Mouse (Mus musculus) embryonic facial prominence, embryonic 15.5 days (tissue): ENCODE measurements at regions not wholly inside any gene's neighbourhood (a gene's known extent, or its start where the extent isn't known, plus 50 kb on each side); places are given as distances from the start of the nearest gene placed in this dataset.

Source experiments
- ATAC-seq: fragments of 200-750 bp; cut with Nextera tagmentation; 2 replicates; pipeline ENCODE4 v1.8.0; 2017; ENCODE audit warnings: low read depth, moderate TSS enrichment; ENCODE audit not compliant: insufficient number of reproducible peaks, low FRiP score, low TSS enrichment
- H3K27ac ChIP-seq: fragments of 300-500 bp; sonication (generic); replicated peaks from 2 replicates; pipeline ENCODE4 v1.5.1; 2015; ENCODE audit warnings: mild to moderate bottlenecking, inconsistent platforms
- H3K27me3 ChIP-seq: fragments of 300-500 bp; sonication (generic); 2 replicates; pipeline ENCODE4 v1.6.1; 2015; ENCODE audit warnings: inconsistent platforms
- H3K36me3 ChIP-seq: fragments of 300-500 bp; sonication (generic); 2 replicates; pipeline ENCODE4 v1.6.1; 2015; ENCODE audit warnings: mild to moderate bottlenecking, inconsistent platforms
- H3K4me1 ChIP-seq: fragments of 300-500 bp; sonication (generic); 2 replicates; pipeline ENCODE4 v1.6.1; 2015; ENCODE audit warnings: inconsistent platforms
- H3K4me2 ChIP-seq: fragments of 300-500 bp; sonication (generic); replicated peaks from 2 replicates; pipeline ENCODE4 v1.6.1; 2015; ENCODE audit warnings: mild to moderate bottlenecking, inconsistent platforms
- H3K4me3 ChIP-seq: fragments of 300-500 bp; sonication (generic); replicated peaks from 2 replicates; pipeline ENCODE4 v1.5.1; 2015; ENCODE audit warnings: mild to moderate bottlenecking, inconsistent platforms
- H3K9ac ChIP-seq: fragments of 300-500 bp; sonication (generic); 2 replicates; pipeline ENCODE4 v1.6.1; 2015; ENCODE audit warnings: inconsistent platforms
- H3K9me3 ChIP-seq: fragments of 300-500 bp; sonication (generic); replicated peaks from 2 replicates; pipeline ENCODE4 v1.6.1; 2016; ENCODE audit warnings: inconsistent platforms
- WGBS: fragments of 180-500 bp; shearing (Covaris S2); methylation state at CpG from one replicate; pipeline ENCODE4 v1.1.7; 2015; 5-methylcytosine and 5-hydroxymethylcytosine counted together

GRCm38 (mm10) chrX:11170416-11170815 lies 128.6 kb upstream of the H2al1a start:
- ATAC-seq: no peak
- H3K4me2 ChIP-seq: no peak overlapping the region
- H3K36me3 ChIP-seq: no peaks in the 10 kb centered on the region
- no peaks in the 10 kb centered on the region for H3K9me3 ChIP-seq
- 0 out of 2 replicates have a peak, but pooled peaks cover 4% of the 10 kb centered on the region for H3K27me3 ChIP-seq
- H3K27ac ChIP-seq: no peak overlapping the region
- no peak overlapping the region for H3K4me3 ChIP-seq
- no peak overlapping the region for H3K9ac ChIP-seq
- whole genome bisulfite sequencing: 93% methylated on average over 3 of the region's 3 CpGs
- H3K4me1 ChIP-seq: no peaks in the 10 kb centered on the region

DNA sequence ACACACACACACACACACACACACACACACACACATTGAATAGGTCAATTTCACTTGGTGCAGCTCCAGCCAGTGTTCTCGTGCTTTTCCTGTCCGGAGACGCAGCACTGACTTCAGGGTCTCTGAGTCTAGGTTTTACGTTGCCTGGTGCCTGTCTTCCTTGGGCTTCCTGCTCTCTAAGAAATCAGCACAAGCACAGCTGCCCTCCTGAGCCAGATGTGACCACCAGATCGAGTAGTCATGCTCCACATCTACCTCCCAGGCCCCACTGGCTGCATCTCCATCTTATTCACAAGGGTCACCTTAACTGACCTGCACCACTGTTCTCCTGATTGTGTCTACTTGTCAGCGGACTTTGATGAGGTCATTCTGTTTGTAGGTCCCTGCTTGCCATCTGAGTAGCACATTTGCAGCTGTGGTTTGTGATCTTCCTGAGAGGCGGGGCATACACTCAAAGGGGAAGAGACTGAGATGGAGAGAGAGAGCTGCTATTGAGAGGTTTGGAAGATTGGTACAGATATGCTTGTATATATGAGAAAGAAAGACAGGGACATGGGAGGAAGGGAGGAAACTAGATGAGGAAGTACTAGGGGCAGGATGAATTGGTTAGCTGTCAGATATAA lies 118.8 kb upstream of the H2al1a start:
- no peak overlapping the region for H3K9ac ChIP-seq
- H3K9me3 ChIP-seq: no peaks in the 10 kb centered on the region
- no peaks in the 10 kb centered on the region for H3K4me1 ChIP-seq
- no peak overlapping the region for H3K27ac ChIP-seq
- H3K27me3 ChIP-seq: no peaks in the 10 kb centered on the region; the same call in 1 of the 2 replicates
- 67% methylated on average over 7 of the region's 7 CpGs for WGBS
- no peak overlapping the region for H3K4me2 ChIP-seq
- no peak overlapping the region for H3K4me3 ChIP-seq
- no peak for ATAC-seq
- no peaks in the 10 kb centered on the region for H3K36me3 ChIP-seq

GRCm38 (mm10) chrX:11181855-11182254 lies 117.2 kb upstream of the H2al1a start:
- Histone ChIP-seq H3K27me3 (no peaks in the 10 kb centered on the region; the same call in 1 of the 2 replicates), H3K9ac (no peak overlapping the region), H3K9me3 (no peaks in the 10 kb centered on the region), H3K4me2 (no peak overlapping the region), H3K27ac (no peak overlapping the region), H3K4me1 (no peaks in the 10 kb centered on the region), H3K36me3 (no peaks in the 10 kb centered on the region), H3K4me3 (no peak overlapping the region)
- 62% methylated on average over 12 of the region's 12 CpGs for WGBS
- no peak for ATAC-seq

DNA sequence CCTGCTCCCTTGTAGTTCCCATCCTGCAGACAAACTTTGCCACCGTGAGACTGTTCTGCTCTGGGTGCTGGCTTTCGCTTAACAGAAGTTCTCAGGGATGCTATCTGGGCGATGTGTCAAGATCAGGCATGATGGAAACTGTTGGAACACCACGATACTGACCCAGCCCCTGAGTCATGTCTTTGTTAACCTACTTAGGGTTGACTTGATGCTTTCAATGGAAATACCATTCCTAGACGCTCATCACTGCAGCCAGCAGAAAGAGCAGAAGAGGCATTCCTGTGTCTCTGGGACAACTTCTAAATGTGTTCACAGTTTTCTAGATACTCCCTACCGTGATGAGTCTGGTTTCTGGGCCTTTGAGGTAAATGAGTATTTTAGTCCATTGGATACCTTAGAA lies 108.2 kb upstream of the H2al1a start:
- Histone ChIP-seq H3K9me3 (no peaks in the 10 kb centered on the region), H3K27me3 (0 out of 2 replicates have a peak, but pooled peaks cover 4% of the 10 kb centered on the region), H3K4me3 (no peak overlapping the region), H3K36me3 (no peaks in the 10 kb centered on the region), H3K4me1 (no peaks in the 10 kb centered on the region), H3K9ac (no peak overlapping the region), H3K4me2 (no peak overlapping the region), H3K27ac (no peak overlapping the region)
- 82% methylated on average over 6 of the region's 6 CpGs for WGBS
- no peak for ATAC-seq

- 86% methylated on average over 2 of the region's 2 CpGs for WGBS
- Histone ChIP-seq H3K27ac (no peak overlapping the region), H3K4me2 (no peak overlapping the region), H3K4me3 (no peak overlapping the region), H3K36me3 (no peaks in the 10 kb centered on the region), H3K27me3 (peaks cover 5% of the 10 kb centered on the region; the same call in 1 of the 2 replicates), H3K9ac (no peak overlapping the region), H3K4me1 (no peaks in the 10 kb centered on the region), H3K9me3 (no peaks in the 10 kb centered on the region)
- no peak for ATAC-seq
Observed at GRCm38 (mm10) chrX:11204135-11204534, 94.9 kb upstream of the H2al1a start.

DNA sequence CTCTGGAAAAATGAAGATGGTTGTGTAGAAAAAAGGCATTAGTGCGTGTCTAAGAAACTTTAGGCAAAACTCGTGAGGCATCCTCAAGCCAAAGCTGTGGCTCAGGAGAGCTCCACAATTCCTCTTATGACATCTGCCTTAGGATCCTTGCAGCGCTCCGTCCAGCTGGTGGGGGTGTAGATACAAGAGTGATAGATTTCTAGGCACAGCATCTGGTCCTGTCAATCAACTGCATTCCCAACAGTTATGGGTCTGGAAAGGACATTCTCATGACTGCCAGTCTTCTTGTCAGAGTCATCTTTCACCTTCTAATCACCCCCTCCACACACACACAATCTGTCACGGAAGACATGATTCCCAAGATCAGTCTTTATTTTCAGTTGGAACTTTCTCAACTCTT lies 89.2 kb upstream of the H2al1a start:
- no peak overlapping the region for H3K4me3 ChIP-seq
- no peaks in the 10 kb centered on the region for H3K4me1 ChIP-seq
- no peaks in the 10 kb centered on the region for H3K27me3 ChIP-seq
- no peaks in the 10 kb centered on the region for H3K9me3 ChIP-seq
- H3K36me3 ChIP-seq: no peaks in the 10 kb centered on the region
- H3K4me2 ChIP-seq: no peak overlapping the region
- ATAC-seq: no peak
- WGBS: 73% methylated on average over 5 of the region's 5 CpGs
- no peak overlapping the region for H3K9ac ChIP-seq
- no peak overlapping the region for H3K27ac ChIP-seq

- no peaks in the 10 kb centered on the region for H3K9me3 ChIP-seq
Observed at GRCm38 (mm10) chrX:11212811-11213210, 86.2 kb upstream of the H2al1a start.

GRCm38 (mm10) chrX:11213492-11213891 lies 85.6 kb upstream of the H2al1a start:
- Histone ChIP-seq H3K36me3 (no peaks in the 10 kb centered on the region), H3K4me2 (no peak overlapping the region), H3K4me3 (no peak overlapping the region), H3K27ac (no peak overlapping the region), H3K9ac (no peak overlapping the region), H3K9me3 (no peaks in the 10 kb centered on the region), H3K27me3 (no peaks in the 10 kb centered on the region), H3K4me1 (no peaks in the 10 kb centered on the region)
- ATAC-seq: no peak
- 64% methylated on average over 3 of the region's 3 CpGs for WGBS

More at GRCm38 (mm10) chrX:11212811-11213210, 86.2 kb upstream of the H2al1a start:
- no peak overlapping the region for H3K27ac ChIP-seq
- H3K9ac ChIP-seq: no peak overlapping the region
- no peak for ATAC-seq
- 55% methylated on average over 1 of the region's 1 CpGs for WGBS
- H3K4me2 ChIP-seq: no peak overlapping the region
- H3K36me3 ChIP-seq: no peaks in the 10 kb centered on the region
- no peak overlapping the region for H3K4me3 ChIP-seq
- no peaks in the 10 kb centered on the region for H3K4me1 ChIP-seq
- H3K27me3 ChIP-seq: no peaks in the 10 kb centered on the region

GRCm38 (mm10) chrX:11239066-11239465 lies 60.0 kb upstream of the H2al1a start:
- H3K4me1 ChIP-seq: no peaks in the 10 kb centered on the region
- no peaks in the 10 kb centered on the region; the same call in 1 of the 2 replicates for H3K27me3 ChIP-seq
- no peak overlapping the region for H3K27ac ChIP-seq
- H3K4me3 ChIP-seq: no peak overlapping the region
- ATAC-seq: no peak
- no peak overlapping the region for H3K4me2 ChIP-seq
- H3K9me3 ChIP-seq: no peaks in the 10 kb centered on the region
- H3K9ac ChIP-seq: no peak overlapping the region
- H3K36me3 ChIP-seq: no peaks in the 10 kb centered on the region
- WGBS: 86% methylated on average over 1 of the region's 1 CpGs

- ATAC-seq: no peak
- no peak overlapping the region for H3K27ac ChIP-seq
- 0 out of 2 replicates have a peak, but pooled peaks cover 4% of the 10 kb centered on the region for H3K27me3 ChIP-seq
- WGBS: 93% methylated on average over 3 of the region's 3 CpGs
- H3K4me1 ChIP-seq: no peaks in the 10 kb centered on the region
- no peak overlapping the region for H3K4me2 ChIP-seq
- no peak overlapping the region for H3K9ac ChIP-seq
- H3K36me3 ChIP-seq: no peaks in the 10 kb centered on the region
- no peak overlapping the region for H3K4me3 ChIP-seq
- H3K9me3 ChIP-seq: no peaks in the 10 kb centered on the region
Observed at GRCm38 (mm10) chrX:11245576-11245975, 53.5 kb upstream of the H2al1a start.
